Mouse (Mus musculus) ES-E14 (cell line): ENCODE results near the gene Ston2.

Source experiments
- CHD2 ChIP-seq: IDR thresholded peaks from 2 replicates; pipeline ENCODE4 v1.6.1; 2014; ENCODE audit warnings: mild to moderate bottlenecking, low read depth, low read length, inconsistent platforms
- HCFC1 ChIP-seq: IDR thresholded peaks from 2 replicates; pipeline ENCODE4 v1.6.1; 2012; ENCODE audit warnings: low read length, inconsistent platforms, borderline replicate concordance; ENCODE audit not compliant: insufficient read depth
- MAFK ChIP-seq: IDR thresholded peaks from 2 replicates; pipeline ENCODE4 v1.6.1; 2014; ENCODE audit warnings: mild to moderate bottlenecking, low read depth, low read length, inconsistent platforms; ENCODE audit not compliant: insufficient read depth

- no peak for TF ChIP-seq MAFK
- TF ChIP-seq HCFC1 = no peak
- TF ChIP-seq CHD2 = no peak
Measured at GRCm38 (mm10) chr12:91808911-91809310, 20.7 kb upstream of the Ston2 start.
